Mouse (Mus musculus) olfactory bulb, adult 2 months (tissue): ENCODE results near the gene Apobec3.

Experiments used
- CTCF ChIP-seq: fragments of 200-500 bp; IDR thresholded peaks from 2 replicates; pipeline ENCODE4 v1.5.1; 2012; ENCODE audit warnings: low read depth, mild to moderate bottlenecking, low read length, moderate library complexity; ENCODE audit not compliant: insufficient read depth
- POLR2A ChIP-seq: fragments of 200-500 bp; IDR thresholded peaks from 2 replicates; pipeline ENCODE4 v1.6.1; 2012; ENCODE audit warnings: mild to moderate bottlenecking, low read depth, low read length, moderate library complexity; ENCODE audit not compliant: insufficient read depth

- no peak for TF ChIP-seq CTCF
- TF ChIP-seq POLR2A: no peak
Observed at GRCm38 (mm10) chr15:79958418-79958817, 67.0 kb downstream of the Apobec3 start.
